In genomic region chr2:158101768-158102167, GRCm38 (mm10) we compare ENCODE assay signal across 27 mouse cellular contexts. TPM values are rescaled to one million over a fixed set of nuclear protein-coding genes. Genes with fewer than 3 reads are reported as not detected.
DNase-seq lines count a peak whose midpoint lies in the region; ATAC-seq and TF ChIP-seq lines count a peak whose summit lies in the region.
"Had no signal": no experiment of that assay in that cellular context is flagged by ENCODE, and none has a peak within 500 bp of the region (broad histone marks: within the 10 kb centered on the region; RNA-seq: fewer than 3 reads in every experiment).

No protein-coding gene starts in this region.

- H3K36me3 ChIP-seq in kidney, adult 2 months (ENCODE audit: control insufficient read depth, insufficient read depth, low read length), result no peaks in the 10 kb centered on the region
- H3K36me3 ChIP-seq: G1E; heart, embryonic 13.5 days; hindbrain, embryonic 13.5 days; neural tube, embryonic 13.5 days; stomach, embryonic 15.5 days had no signal

- 85% methylated on average over 5 of the region's 5 CpGs for WGBS in kidney, adult 2 months

- no peak for TF ChIP-seq POLR2A in kidney, adult 2 months (IDR thresholded peaks at IDR 0.05; ENCODE audit: low read depth, low read length)

- H3K4me1 ChIP-seq in kidney, adult 2 months (ENCODE audit: control insufficient read depth, insufficient read depth, low read length), result no peaks in the 10 kb centered on the region; the same call in 1 of the 2 replicates

- no peak overlapping the region for H3K4me3 ChIP-seq in kidney, adult 2 months (ENCODE audit: insufficient read depth, low read depth, low read length)
- H3K4me3 ChIP-seq: heart, adult 2 months; heart, embryonic 13.5 days; hindbrain, embryonic 13.5 days; layer of hippocampus, adult 2 months; neural tube, embryonic 13.5 days; stomach, embryonic 15.5 days had no signal

- DNase-seq in frontal cortex, postnatal 10 days (ENCODE audit: low spot score in 2 of 2), result no peak
- DNase-seq in 3134 (ENCODE audit: extremely low read depth, insufficient read length, low spot score), result peak; percentile 50
- peak; percentile 22 to 44 for DNase-seq in frontal cortex, postnatal 14 days (ENCODE audit: low spot score in 2 of 2)
- DNase-seq in right cerebral cortex, adult 2 months (ENCODE audit: low spot score in 2 of 2), result peak; percentile 33 to 57
- no peak for DNase-seq in kidney, adult 2 months
- DNase-seq: adrenal gland, adult 8-10 months; cerebellum, adult 9-10 months; gastrocnemius, postnatal 25 days; heart, adult 2 months; heart, postnatal 14 days; kidney, adult 18-20 months; kidney, postnatal 10 days; lung, postnatal 4 days; midbrain, embryonic 14.5 days; thymus, postnatal 25 days had no signal

- ATAC-seq in frontal cortex, adult (ENCODE audit: low TSS enrichment), result peak; percentile 82; the same call in 1 of the 2 replicates
- ATAC-seq in CD4-positive, CD25-positive, alpha-beta regulatory T cell, adult 4 months, result no peak
- ATAC-seq in cerebellum, adult (ENCODE audit: insufficient number of reproducible peaks, low FRiP score, low TSS enrichment), result no peak
- ATAC-seq: activated CD4-positive, CD25-positive, alpha-beta regulatory T cell, adult 4 months; forebrain, embryonic 14.5 days had no signal

- no peak overlapping the region for H3K27ac ChIP-seq in kidney, adult 2 months (ENCODE audit: insufficient read depth, low read depth, low read length)
- H3K27ac ChIP-seq: heart, adult 2 months; heart, embryonic 13.5 days; hindbrain, embryonic 13.5 days; layer of hippocampus, adult 2 months; liver, embryonic 14.5 days; neural tube, embryonic 13.5 days; stomach, embryonic 15.5 days had no signal

- no peaks in the 10 kb centered on the region for H3K27me3 ChIP-seq in kidney, adult 2 months (replicated peaks; ENCODE audit: control insufficient read depth, insufficient read depth, low read length)
- H3K27me3 ChIP-seq: heart, embryonic 13.5 days; neural tube, embryonic 13.5 days; stomach, embryonic 15.5 days had no signal

- TF ChIP-seq CTCF in kidney, adult 2 months (conservative IDR thresholded peaks at IDR 0.05; ENCODE audit: insufficient read depth, insufficient read length, low read depth, low read length), result no peak

RNA-seq across cellular contexts. Expression of gene Tgm2, which starts 44.5 kb away (rescaled TPM):
- polyA plus RNA-seq in CD4-positive, CD25-positive, alpha-beta regulatory T cell, adult 4 months (2017; shearing (Covaris generic)), result 1 to 10 TPM; 3.1 to 4.4 TPM
- polyA plus RNA-seq in kidney, adult 2 months (2012; rRNA removed), result 217 and 221 TPM in 2 replicates

Comparison
In these comparisons a context has a peak if more than half of its experiments do, and no peak if none do; other contexts are left out.
1. DNase-seq: peak in 3134 (single experiment), frontal cortex, postnatal 14 days (2 of 2) and right cerebral cortex, adult 2 months (2 of 2); none in frontal cortex, postnatal 10 days (0 of 2) and kidney, adult 2 months (single experiment).
2. RNA of gene Tgm2, which starts 44.5 kb away (polyA plus RNA-seq): 217 to 221 TPM in kidney, adult 2 months; 3.1 to 4.4 TPM in CD4-positive, CD25-positive, alpha-beta regulatory T cell, adult 4 months; every median in the first group is over 10 times any median in the second.